Mouse (Mus musculus) macrophage (primary cell): ENCODE results near the gene Syce1. TPM values are rescaled to one million over a fixed set of nuclear protein-coding genes. Genes with fewer than 3 reads are reported as not detected.

Source experiments
- H3K27ac ChIP-seq: fragments of 350-480 bp; formaldehyde crosslinking; 2 replicates; pipeline ENCODE4 v1.9.0; 2021
- H3K36me3 ChIP-seq: fragments of 350-480 bp; formaldehyde crosslinking; 2 replicates; pipeline ENCODE4 v1.9.0; 2021; ENCODE audit errors: inconsistent target
- H3K4me3 ChIP-seq: fragments of 350-480 bp; formaldehyde crosslinking; 2 replicates; pipeline ENCODE4 v1.9.0; 2021; ENCODE audit errors: inconsistent target
- H3K79me2 ChIP-seq: fragments of 350-480 bp; formaldehyde crosslinking; 2 replicates; pipeline ENCODE4 v1.9.0; 2021; ENCODE audit errors: inconsistent target
- WGBS: methylation state at CpG from one replicate; pipeline ENCODE4 v1.1.7; 2026; ENCODE audit warnings: inconsistent platforms; ENCODE audit not compliant: missing documents; 5-methylcytosine and 5-hydroxymethylcytosine counted together
- polyA plus RNA-seq: library from polyadenylated mRNA; stranded (reverse); fragments of 250-400 nt; gene quantifications from 3 replicates; pipeline ENCODE4 v1.2.4, GENCODE M21; 2018; ENCODE audit warnings: inconsistent platforms

The Syce1 gene
- polyA plus RNA-seq, 1 experiment from 2014 or later: 0.50 TPM

DNA sequence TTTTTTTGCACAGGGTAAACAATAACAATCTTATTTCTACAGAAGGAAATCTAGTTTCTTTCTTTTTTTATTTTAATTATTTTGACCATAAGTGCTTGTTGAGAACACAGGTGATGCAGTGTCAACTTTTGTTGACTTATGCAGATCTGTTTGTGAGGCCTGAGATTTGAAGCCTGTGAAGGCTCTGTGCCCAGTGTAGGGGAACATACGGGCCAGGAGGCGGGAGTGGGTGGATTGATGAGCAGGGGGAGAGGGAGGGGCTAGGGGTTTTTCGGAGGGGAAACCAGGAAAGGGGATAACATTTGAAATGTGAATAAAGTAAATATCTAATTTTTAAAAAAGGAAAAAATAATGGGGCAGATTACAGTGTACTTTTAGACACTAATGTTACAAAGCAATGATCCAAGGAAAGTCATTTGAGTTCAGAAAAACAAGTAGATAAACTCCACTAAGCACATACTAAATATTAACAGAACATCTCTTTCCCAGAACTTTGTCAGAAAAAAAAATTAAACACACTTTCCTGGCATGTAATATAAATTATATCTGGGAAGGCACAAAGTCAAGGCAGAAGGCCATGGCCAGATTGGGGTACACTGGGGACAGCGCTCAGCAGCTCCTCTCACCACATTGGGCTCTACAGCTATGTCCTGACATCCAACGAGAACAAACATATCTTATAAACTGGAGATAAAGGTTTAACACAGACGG is 39.4 kb downstream of the Syce1 start:
- no peaks in the 10 kb centered on the region for H3K36me3 ChIP-seq
- no peak overlapping the region for H3K27ac ChIP-seq
- H3K4me3 ChIP-seq: no peak overlapping the region
- no peaks in the 10 kb centered on the region for H3K79me2 ChIP-seq
- WGBS: 86% methylated on average over 5 of the region's 6 CpGs

DNA sequence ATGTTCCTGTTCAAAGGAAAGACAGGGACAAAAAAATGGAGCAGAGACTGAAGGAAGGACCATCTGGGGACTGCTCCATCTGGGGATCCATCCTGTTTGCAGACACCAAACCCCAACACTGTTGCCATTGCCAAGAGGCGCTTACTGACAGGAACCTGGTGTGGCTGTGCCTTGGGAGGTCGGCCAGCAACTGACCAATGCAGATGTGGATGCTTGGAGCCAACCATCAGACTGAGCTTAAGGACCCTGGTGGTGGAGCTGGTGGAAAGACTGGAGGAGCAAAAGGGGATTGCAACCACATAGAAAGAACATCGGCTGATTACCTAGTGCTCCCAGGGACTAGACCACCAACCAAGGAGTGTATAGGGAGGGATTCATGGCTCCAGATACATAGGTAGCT is 40.2 kb downstream of the Syce1 start:
- WGBS: 90% methylated on average over 3 of the region's 3 CpGs
- no peak overlapping the region for H3K27ac ChIP-seq

DNA sequence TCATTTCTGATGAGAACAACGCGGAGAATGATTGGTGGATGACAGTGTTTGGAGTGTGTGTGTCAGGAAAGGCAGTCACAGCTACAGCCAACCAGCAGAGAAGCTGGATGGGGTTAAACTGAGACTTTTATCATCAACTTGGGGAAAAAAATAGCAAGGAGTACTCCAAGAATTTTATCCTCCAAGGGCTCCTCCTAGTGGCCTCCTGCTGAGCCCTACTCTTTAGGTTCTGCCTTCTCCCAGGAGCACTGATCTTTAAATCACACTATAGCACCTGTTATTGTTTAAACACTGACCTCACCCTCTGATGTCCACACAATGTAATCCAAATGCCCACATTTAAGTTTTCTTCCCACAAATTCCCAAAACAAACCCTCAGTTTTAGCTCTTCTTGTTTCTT is 54.5 kb downstream of the Syce1 start:
- Histone ChIP-seq H3K36me3 (no peaks in the 10 kb centered on the region), H3K27ac (no peak overlapping the region), H3K79me2 (no peaks in the 10 kb centered on the region), H3K4me3 (no peak overlapping the region)
- WGBS: 61% methylated on average over 2 of the region's 2 CpGs

More for the DNA sequence above, 40.2 kb downstream of the Syce1 start:
- H3K4me3 ChIP-seq: no peak overlapping the region
- no peaks in the 10 kb centered on the region for H3K36me3 ChIP-seq
- H3K79me2 ChIP-seq: no peaks in the 10 kb centered on the region

Other genes with a start within 250 kb of the Syce1 start
- gene Olfr538, start 220.0 kb downstream of the Syce1 start, polyA plus RNA-seq: not detected in 3 replicates
- not detected in 3 replicates for gene Olfr46, start 186.6 kb downstream of the Syce1 start, polyA plus RNA-seq
- not detected in 3 replicates for gene Olfr61, start 158.9 kb downstream of the Syce1 start, polyA plus RNA-seq
- not detected in 3 replicates for gene Olfr53, start 141.4 kb downstream of the Syce1 start, polyA plus RNA-seq
- not detected in 3 replicates for gene Olfr539, start 127.9 kb downstream of the Syce1 start, polyA plus RNA-seq
- not detected in 3 replicates for gene Olfr45, start 105.9 kb downstream of the Syce1 start, polyA plus RNA-seq
- not detected in 3 replicates for gene Olfr541, start 90.6 kb downstream of the Syce1 start, polyA plus RNA-seq
- not detected in 3 replicates for gene Cyp2e1, start 24.1 kb downstream of the Syce1 start, polyA plus RNA-seq
- 0.17 to 0.31 TPM (median 0.19 TPM) in 3 replicates for gene Zfp941, start 34.3 kb upstream of the Syce1 start, polyA plus RNA-seq
- gene Urah, start 47.2 kb upstream of the Syce1 start, polyA plus RNA-seq: not detected in 3 replicates
- not detected in 3 replicates for gene Scgb1c1, start 57.7 kb upstream of the Syce1 start, polyA plus RNA-seq
- not detected in 3 replicates for gene Odf3, start 60.0 kb upstream of the Syce1 start, polyA plus RNA-seq
- not detected in 3 replicates for gene Gm45785, start 68.5 kb upstream of the Syce1 start, polyA plus RNA-seq
- 18.7 to 48.4 TPM (median 41.3 TPM) in 3 replicates for gene Ric8a, start 69.1 kb upstream of the Syce1 start, polyA plus RNA-seq
- 8.0 to 19.0 TPM (median 14.4 TPM) in 3 replicates for gene Bet1l, start 69.7 kb upstream of the Syce1 start, polyA plus RNA-seq
- gene Psmd13, start 94.1 kb upstream of the Syce1 start, polyA plus RNA-seq: 77.6 to 104 TPM (median 78.6 TPM) in 3 replicates
- gene Sirt3, start 94.5 kb upstream of the Syce1 start, polyA plus RNA-seq: 4.8 to 16.9 TPM (median 7.6 TPM) in 3 replicates
- not detected in 3 replicates for gene Cox8b, start 112.6 kb upstream of the Syce1 start, polyA plus RNA-seq
- not detected in 3 replicates for gene Nlrp6, start 133.1 kb upstream of the Syce1 start, polyA plus RNA-seq
- 6.3 to 9.2 TPM (median 7.2 TPM) in 3 replicates for gene Pgghg, start 153.5 kb upstream of the Syce1 start, polyA plus RNA-seq
- 0.30 to 1.0 TPM in 2 of 3 replicates, not detected in the other for gene Ifitm5, start 162.4 kb upstream of the Syce1 start, polyA plus RNA-seq
- gene Gm45717, start 168.1 kb upstream of the Syce1 start, polyA plus RNA-seq: 0.87 TPM in 1 of 3 replicates, not detected in the others
- 471 to 1,093 TPM (median 749 TPM) in 3 replicates for gene Ifitm2, start 168.1 kb upstream of the Syce1 start, polyA plus RNA-seq
- 4.7 to 18.2 TPM (median 4.8 TPM) in 3 replicates for gene Ifitm1, start 179.4 kb upstream of the Syce1 start, polyA plus RNA-seq
- gene Ifitm3, start 222.9 kb upstream of the Syce1 start, polyA plus RNA-seq: 596 to 2,531 TPM (median 1,114 TPM) in 3 replicates
- gene Ifitm6, start 230.1 kb upstream of the Syce1 start, polyA plus RNA-seq: 4.1 to 21.4 TPM (median 7.4 TPM) in 3 replicates
- gene Gm17387, start 241.3 kb upstream of the Syce1 start, polyA plus RNA-seq: not detected in 3 replicates